Mouse (Mus musculus): Measurements from ENCODE around the gene Lhfp.

DNA sequence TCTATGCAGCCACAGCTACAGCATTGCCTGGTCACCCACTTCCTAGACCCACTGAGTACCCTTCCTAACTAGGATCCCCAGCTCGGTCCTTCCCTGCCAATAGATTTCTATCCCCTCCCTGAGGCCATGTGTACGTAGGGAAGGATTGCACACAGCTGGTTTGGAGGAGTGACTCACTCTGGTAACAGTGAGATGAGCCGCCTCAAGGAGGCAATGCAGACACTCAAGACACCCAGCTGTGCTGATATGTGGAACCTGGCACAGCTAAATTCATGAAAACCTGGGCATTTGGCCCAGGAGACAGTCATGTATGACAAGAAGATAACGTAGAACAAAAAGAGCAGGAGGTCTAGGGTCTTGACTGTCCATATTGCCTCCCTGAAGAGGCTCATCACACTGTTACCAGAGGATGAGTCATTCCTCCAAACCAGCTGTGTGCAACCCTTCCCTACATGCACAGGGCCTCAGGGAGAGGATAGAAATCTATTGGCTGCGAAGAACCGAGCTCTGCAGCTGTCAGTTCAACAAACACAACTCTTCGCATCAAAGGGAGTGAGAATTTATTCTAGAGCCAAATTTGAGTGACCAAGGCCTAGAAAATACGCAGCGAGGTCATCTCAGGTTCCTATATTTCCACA is 204.4 kb downstream of the Lhfp start:
- TF ChIP-seq EP300 (IDR thresholded peaks at IDR 0.05; ENCODE audit: insufficient read depth, low read depth, low read length), result no peak
- TF ChIP-seq CTCF (IDR thresholded peaks at IDR 0.05; ENCODE audit: low read depth, low read length), result no peak

Measured in ES-Bruce4 (cell line).